Mouse (Mus musculus): ENCODE measurements around the gene Gng5. TPM values are rescaled to one million over a fixed set of nuclear protein-coding genes. Genes with fewer than 3 reads are reported as not detected.

The Gng5 gene
- total RNA-seq, 2 experiments from 2014 or later = 246 to 247 TPM

DNA sequence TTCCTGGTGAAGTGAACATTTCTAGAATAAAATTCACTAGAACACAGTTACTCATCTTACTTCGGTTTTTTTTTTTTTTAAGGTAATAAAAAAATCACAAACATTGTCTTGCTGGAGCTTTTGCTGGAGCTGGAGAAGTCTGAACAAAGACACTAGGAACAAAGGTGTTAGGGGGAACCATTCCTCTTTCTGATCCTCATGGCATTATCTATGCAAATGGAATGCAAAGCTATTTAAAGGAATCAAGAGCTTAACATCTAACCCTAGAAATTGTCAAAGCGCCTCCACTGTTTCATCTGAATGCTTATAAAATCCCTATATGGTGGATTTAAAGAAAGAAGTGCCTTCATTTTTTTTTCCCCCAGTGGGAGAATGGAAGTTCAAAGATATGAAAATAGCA lies 28.7 kb downstream of the Gng5 start:
- DNase-seq = no peak
- intact Hi-C loops (cut with DNase I) = no loop called here

- no peak for DNase-seq
- intact Hi-C loops (cut with DNase I) = no loop called here
These were observed 35.4 kb downstream of the Gng5 start for GRCm38 (mm10) chr3:146534986-146535385.

- DNase-seq = no peak
- intact Hi-C loops (cut with DNase I) = no loop called here
These were observed 41.1 kb downstream of the Gng5 start for GRCm38 (mm10) chr3:146540521-146541273.

GRCm38 (mm10) chr3:146543632-146544031 lies 44.0 kb downstream of the Gng5 start:
- no peak for DNase-seq
- intact Hi-C loops (cut with DNase I) = no loop called here

- intact Hi-C loops (cut with DNase I) = no loop called here
- no peak for DNase-seq
These were observed 55.2 kb downstream of the Gng5 start for GRCm38 (mm10) chr3:146554816-146555215.

Other genes starting within 250 kb of the Gng5 start
- 10 to 100 TPM; 12.9 to 13.1 TPM for gene Ssx2ip, start 95.2 kb upstream of the Gng5 start, total RNA-seq (2021)
- 1 to 10 TPM; 3.4 TPM for gene Ctbs, start 50.0 kb upstream of the Gng5 start, total RNA-seq (2021)
- 1 to 10 TPM; 2.1 to 2.3 TPM for gene Spata1, start 54 bp upstream of the Gng5 start, total RNA-seq (2021)
- gene Rpf1, start 21.6 kb downstream of the Gng5 start, total RNA-seq (2021) = 10 to 100 TPM; 15.7 to 16.0 TPM
- gene Uox, start 70.6 kb downstream of the Gng5 start, total RNA-seq (2021) = not detected
- gene Dnase2b, start 115.8 kb downstream of the Gng5 start, total RNA-seq (2021) = not detected
- not detected for gene 4930503B20Rik, start 151.5 kb downstream of the Gng5 start, total RNA-seq (2021)
- 1 to 10 TPM; 1.6 to 2.4 TPM for gene Samd13, start 185.8 kb downstream of the Gng5 start, total RNA-seq (2021)